Mouse (Mus musculus) mouse embryonic stem cell (cell line): Measurements from ENCODE around the gene Palld.

Source experiments
- in situ Hi-C, 2 experiments: fragments of 300-500 bp; cut with MboI; formaldehyde crosslinking; loops; 1 replicate in 1 of 2; 3 replicates in 1 of 2; pipeline ENCODE4 v1.14.3; 2019 to 2020; ENCODE audit warnings: low sequenced_read_pairs in 2 of 2, low pct_unique_long_range_greater_than_20kb in 1 of 2, mixed read lengths in 1 of 2; ENCODE audit not compliant: unreplicated experiment in 1 of 2

The Palld gene

GRCm38 (mm10) chr8:61902521-61902920 is at the start of gene Palld:
Palld (minus strand) TSS chr8:61902690.
- in situ Hi-C loops = loop anchor here in 1 of 2 experiments (10.0 kb wide), 1 partner anchor 132 kb away; no protein-coding TSS in a partner anchor

GRCm38 (mm10) chr8:61937576-61937975 is 35.1 kb upstream of the Palld start:
- in situ Hi-C loops = no loop called here

GRCm38 (mm10) chr8:61933243-61933642 is 30.8 kb upstream of the Palld start:
- in situ Hi-C loops = no loop called here

- in situ Hi-C loops = no loop called here
These were observed 25.4 kb upstream of the Palld start, which contains the start of gene Ddx60 for GRCm38 (mm10) chr8:61927777-61928494. Ddx60 (plus strand) TSS chr8:61928087.

- in situ Hi-C loops = no loop called here
These were observed 22.0 kb upstream of the Palld start for GRCm38 (mm10) chr8:61924518-61924917.

- in situ Hi-C loops = no loop called here
These were observed 19.1 kb upstream of the Palld start for GRCm38 (mm10) chr8:61921454-61922054.

GRCm38 (mm10) chr8:61920389-61920788 is 17.9 kb upstream of the Palld start:
- in situ Hi-C loops = no loop called here

GRCm38 (mm10) chr8:61919145-61919788 is 16.8 kb upstream of the Palld start:
- in situ Hi-C loops = no loop called here

GRCm38 (mm10) chr8:61917287-61917686 is 14.8 kb upstream of the Palld start:
- in situ Hi-C loops = no loop called here

GRCm38 (mm10) chr8:61913957-61914356 is 11.5 kb upstream of the Palld start:
- in situ Hi-C loops = no loop called here

- in situ Hi-C loops = no loop called here
These were observed 10.3 kb upstream of the Palld start for GRCm38 (mm10) chr8:61912817-61913216.

GRCm38 (mm10) chr8:61909313-61909712 is 6.8 kb upstream of the Palld start:
- in situ Hi-C loops = loop anchor here in 1 of 2 experiments (10.0 kb wide), 1 partner anchor 125 kb away; no protein-coding TSS in a partner anchor

GRCm38 (mm10) chr8:61908303-61909215 is 6.1 kb upstream of the Palld start:
- in situ Hi-C loops = loop anchor here in 1 of 2 experiments (10.0 kb wide), 1 partner anchor 126 kb away; no protein-coding TSS in a partner anchor

- in situ Hi-C loops = loop anchor here in 1 of 2 experiments (10.0 kb wide), 1 partner anchor 134 kb away; no protein-coding TSS in a partner anchor
These were observed 1.3 kb downstream of the Palld start for GRCm38 (mm10) chr8:61901028-61901717.

GRCm38 (mm10) chr8:61897402-61897801 is 5.1 kb downstream of the Palld start:
- in situ Hi-C loops = loop anchor here in 1 of 2 experiments (5.0 kb wide), 1 partner anchor 160 kb away; no protein-coding TSS in a partner anchor

GRCm38 (mm10) chr8:61896742-61897141 is 5.7 kb downstream of the Palld start:
- in situ Hi-C loops = loop anchor here in 1 of 2 experiments (5.0 kb wide), 1 partner anchor 161 kb away; no protein-coding TSS in a partner anchor

GRCm38 (mm10) chr8:61894062-61894461 is 8.4 kb downstream of the Palld start:
- in situ Hi-C loops = no loop called here
